Mouse (Mus musculus) small intestine, adult 2 months (tissue): ENCODE results near the gene Abat.

Experiments used
- CTCF ChIP-seq: fragments of 200-500 bp; IDR thresholded peaks from 2 replicates; pipeline ENCODE4 v1.5.1; 2012; ENCODE audit warnings: low read depth, mild to moderate bottlenecking, control low read depth, inconsistent platforms, low read length, moderate library complexity, mixed read lengths; ENCODE audit not compliant: insufficient replicate concordance, insufficient read length; ENCODE audit errors: extremely low read depth
- POLR2A ChIP-seq: fragments of 200-500 bp; IDR thresholded peaks from 2 replicates; pipeline ENCODE4 v1.6.1; 2012; ENCODE audit warnings: low read depth, mild to moderate bottlenecking, control low read depth, inconsistent platforms, low read length, moderate library complexity

- TF ChIP-seq POLR2A, result no peak
- TF ChIP-seq CTCF, result no peak
Observed at GRCm38 (mm10) chr16:8636867-8637216, 123.6 kb downstream of the Abat start.
